Mouse (Mus musculus) bone marrow, adult 2 months (tissue): ENCODE data around the gene Usp33.

Experiments
- CTCF ChIP-seq: fragments of 200-500 bp; IDR thresholded peaks from 2 replicates; pipeline ENCODE4 v1.5.1; 2011; ENCODE audit warnings: low read length, control low read depth; ENCODE audit not compliant: control insufficient read depth, insufficient read depth
- POLR2A ChIP-seq: fragments of 200-500 bp; IDR thresholded peaks from 2 replicates; pipeline ENCODE4 v1.6.1; 2011; ENCODE audit warnings: low read depth, mild to moderate bottlenecking, control low read depth, low read length, borderline replicate concordance; ENCODE audit not compliant: control insufficient read depth

- no peak for TF ChIP-seq CTCF
- no peak for TF ChIP-seq POLR2A
Observed at GRCm38 (mm10) chr3:152348011-152348830, 1.9 kb downstream of the Usp33 start.
